Mouse (Mus musculus): ENCODE measurements around the gene Cep85l. TPM values are rescaled to one million over a fixed set of nuclear protein-coding genes. Genes with fewer than 3 reads are reported as not detected.

Gene Cep85l
- polyA plus RNA-seq (2016; fragmentation: Nextera tagmentation; extraction: Ambion mirVana), result 2.7 and 3.9 TPM in 2 replicates

DNA sequence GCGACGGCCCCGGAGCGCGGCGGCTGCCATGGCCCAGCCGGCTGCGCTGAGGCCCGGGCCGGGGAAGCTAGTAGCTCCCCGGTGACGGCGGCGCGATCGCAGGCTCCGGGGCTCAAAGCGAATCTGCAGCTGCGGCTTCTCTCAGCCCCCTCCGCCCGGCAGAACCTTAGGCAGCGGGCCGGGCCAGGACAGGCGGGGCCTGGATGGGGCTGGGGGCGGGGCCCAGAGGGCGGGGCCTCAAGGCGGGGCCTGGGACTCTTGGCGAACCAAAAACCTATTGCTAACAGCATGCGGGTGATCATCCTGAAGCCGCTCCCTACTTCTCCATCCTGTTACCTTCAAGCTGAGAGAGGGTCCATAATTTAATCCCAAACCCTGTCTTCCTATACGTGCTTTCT is at the start of gene Cep85l:
Gene Cep85l, minus strand, starts transcription at position 239 of the 398 bp plus-strand sequence.
- peak within 1 kb of the TSS; percentile 89 for H3K4me3 ChIP-seq

DNA sequence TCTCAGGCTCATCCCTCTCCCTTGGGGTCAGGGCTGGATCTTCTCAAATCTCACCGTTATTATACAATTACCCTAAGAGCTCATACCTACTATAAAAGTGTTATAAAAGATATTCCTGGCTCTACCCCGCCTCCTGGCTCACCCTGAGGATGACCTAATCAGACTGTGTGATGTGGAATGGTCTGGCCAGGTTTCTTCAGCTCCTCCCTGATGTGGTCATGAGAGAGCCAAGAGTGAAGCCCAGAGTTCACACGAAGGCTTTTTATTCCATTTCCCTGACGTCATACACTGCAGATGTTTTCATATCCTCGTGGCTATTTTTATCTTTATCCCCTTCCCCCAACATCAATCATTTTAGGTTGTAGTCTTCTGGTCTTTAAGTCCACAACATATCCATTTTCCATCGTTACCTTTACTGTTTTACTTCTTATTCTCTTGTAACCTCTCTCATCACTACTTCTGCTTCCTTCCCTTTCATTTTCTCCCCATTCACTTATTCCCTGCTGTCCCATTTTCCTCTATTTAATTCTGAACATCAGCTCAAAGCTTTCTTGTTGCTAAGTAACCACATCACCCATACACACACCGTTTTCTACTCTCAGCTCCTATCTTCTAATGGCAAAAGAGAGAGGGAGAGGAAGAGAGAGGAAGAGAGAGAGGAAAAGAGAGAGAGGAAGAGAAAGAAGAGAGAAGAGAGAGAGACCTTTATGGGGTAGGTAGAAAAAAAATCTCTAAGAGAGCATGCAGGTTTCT is 49.1 kb upstream of the Cep85l start:
- no peaks in the 10 kb centered on the region for H3K4me1 ChIP-seq
- no peak for DNase-seq (ENCODE audit: low spot score)
- H3K36me3 ChIP-seq, result no peaks in the 10 kb centered on the region
- H3K27ac ChIP-seq (replicated peaks), result no peak overlapping the region
- H3K9me3 ChIP-seq (replicated peaks), result no peaks in the 10 kb centered on the region
- H3K27me3 ChIP-seq (ENCODE audit: low read depth, poor library complexity, severe bottlenecking), result no peaks in the 10 kb centered on the region
- WGBS, result 84% methylated on average over 7 of the region's 7 CpGs
- H3K4me3 ChIP-seq, result no peak overlapping the region

More for the DNA sequence above, at the start of gene Cep85l:
- peak within 1 kb of the TSS; percentile 94 for H3K27ac ChIP-seq (replicated peaks)
- no peaks in the 10 kb centered on the region for H3K9me3 ChIP-seq (replicated peaks)
- H3K27me3 ChIP-seq (ENCODE audit: low read depth, poor library complexity, severe bottlenecking), result no peaks in the 10 kb centered on the region
- no peaks in the 10 kb centered on the region for H3K36me3 ChIP-seq
- under 1% methylated on average over 31 of the region's 31 CpGs for WGBS
- DNase-seq (ENCODE audit: low spot score), result peak; percentile 93
- peaks cover 25% of the 10 kb centered on the region for H3K4me1 ChIP-seq

DNA sequence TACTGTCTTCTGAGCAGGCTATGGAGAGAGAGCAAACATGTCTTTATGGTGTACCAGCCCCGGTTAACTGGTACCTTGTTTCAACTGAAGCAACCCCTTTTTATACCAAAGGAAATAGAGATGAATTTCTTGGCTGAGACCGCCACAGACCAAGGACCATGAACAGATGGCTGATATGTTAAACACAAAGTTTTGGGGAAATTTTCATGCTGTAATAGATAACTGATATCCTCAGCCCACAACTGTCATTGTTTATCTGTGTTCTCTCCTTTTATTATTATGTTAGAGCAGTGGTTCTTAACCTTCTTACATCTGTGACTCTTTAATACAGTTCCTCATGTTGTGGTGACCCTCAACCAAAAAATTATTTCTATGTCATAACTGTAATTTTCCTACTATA is 46.8 kb upstream of the Cep85l start:
- H3K36me3 ChIP-seq, result no peaks in the 10 kb centered on the region
- H3K27me3 ChIP-seq (ENCODE audit: low read depth, poor library complexity, severe bottlenecking), result no peaks in the 10 kb centered on the region
- no peaks in the 10 kb centered on the region for H3K9me3 ChIP-seq (replicated peaks)
- 94% methylated on average over 2 of the region's 2 CpGs for WGBS
- H3K4me1 ChIP-seq, result no peaks in the 10 kb centered on the region
- DNase-seq (ENCODE audit: low spot score), result no peak
- no peak overlapping the region for H3K4me3 ChIP-seq
- no peak overlapping the region for H3K27ac ChIP-seq (replicated peaks)

DNA sequence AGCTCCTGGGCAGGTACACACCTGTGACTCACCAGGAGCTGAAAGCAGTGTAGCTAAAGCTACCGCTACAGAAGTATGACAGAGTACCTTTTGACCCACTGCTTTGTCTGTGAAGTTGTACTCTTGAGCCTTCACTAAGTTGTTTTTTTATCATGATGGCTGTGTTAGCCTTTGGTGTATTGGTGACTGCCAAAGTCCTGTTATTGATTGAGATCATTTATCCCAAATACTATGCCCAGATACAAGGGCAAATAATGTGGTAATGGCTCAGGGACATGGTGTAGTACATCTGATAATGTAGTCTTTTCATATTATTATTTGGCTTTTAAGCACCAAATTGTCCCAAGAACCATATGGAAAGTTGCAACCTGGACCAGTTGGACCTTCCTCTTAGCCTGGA is 43.3 kb upstream of the Cep85l start:
- Histone ChIP-seq H3K27ac (replicated peaks) (no peak overlapping the region), H3K27me3 (ENCODE audit: low read depth, poor library complexity, severe bottlenecking) (no peaks in the 10 kb centered on the region), H3K4me3 (no peak overlapping the region), H3K4me1 (no peaks in the 10 kb centered on the region), H3K36me3 (no peaks in the 10 kb centered on the region), H3K9me3 (replicated peaks) (no peaks in the 10 kb centered on the region)
- 95% methylated on average over 1 of the region's 1 CpGs for WGBS
- DNase-seq (ENCODE audit: low spot score), result no peak

DNA sequence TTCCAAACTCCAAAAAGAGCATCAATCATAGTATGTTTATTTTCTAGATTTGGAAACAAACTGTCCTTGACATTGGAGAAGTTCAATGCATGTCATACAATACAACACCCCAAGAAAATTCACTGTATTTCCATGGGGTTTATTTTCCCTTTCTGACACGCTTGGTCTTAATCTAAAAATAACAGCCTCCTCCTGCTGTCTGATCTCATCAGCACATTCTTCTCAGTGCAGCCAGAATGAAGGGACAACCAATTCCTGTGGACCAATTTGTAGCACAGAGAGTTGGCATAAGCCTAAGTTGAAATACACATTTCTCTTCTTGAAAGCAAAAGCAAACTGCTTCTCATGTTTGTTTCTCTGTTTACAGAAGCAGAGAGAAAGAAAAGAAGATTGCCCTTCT is 42.5 kb upstream of the Cep85l start:
- H3K27ac ChIP-seq (replicated peaks), result no peak overlapping the region
- H3K9me3 ChIP-seq (replicated peaks), result no peaks in the 10 kb centered on the region
- H3K4me1 ChIP-seq, result no peaks in the 10 kb centered on the region
- H3K4me3 ChIP-seq, result no peak overlapping the region
- 77% methylated on average over 1 of the region's 1 CpGs for WGBS
- H3K27me3 ChIP-seq (ENCODE audit: low read depth, poor library complexity, severe bottlenecking), result no peaks in the 10 kb centered on the region
- DNase-seq (ENCODE audit: low spot score), result no peak
- H3K36me3 ChIP-seq, result no peaks in the 10 kb centered on the region

DNA sequence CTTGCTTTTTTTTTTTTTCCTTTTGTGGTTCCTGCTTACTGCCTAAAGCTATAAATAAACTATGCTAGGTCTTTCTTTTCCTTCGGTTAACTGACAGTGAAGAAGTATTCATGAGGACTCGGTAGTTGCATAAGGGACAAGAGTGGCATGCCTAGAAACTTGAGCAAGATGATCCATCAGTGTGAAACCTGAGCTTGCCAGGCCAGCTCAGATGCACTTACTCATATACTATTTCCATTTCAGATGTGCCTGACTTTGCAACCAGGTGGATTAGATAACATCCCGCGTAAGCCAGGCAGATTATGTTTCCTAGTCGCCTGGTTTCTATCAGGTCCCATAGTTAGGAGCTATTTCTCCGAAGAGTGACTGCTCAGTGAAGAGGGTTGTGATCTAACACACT is 41.9 kb upstream of the Cep85l start:
- H3K27me3 ChIP-seq (ENCODE audit: low read depth, poor library complexity, severe bottlenecking), result no peaks in the 10 kb centered on the region
- no peak for DNase-seq (ENCODE audit: low spot score)
- no peak overlapping the region for H3K4me3 ChIP-seq
- H3K36me3 ChIP-seq, result no peaks in the 10 kb centered on the region
- no peaks in the 10 kb centered on the region for H3K4me1 ChIP-seq
- 89% methylated on average over 6 of the region's 6 CpGs for WGBS
- no peak overlapping the region for H3K27ac ChIP-seq (replicated peaks)
- H3K9me3 ChIP-seq (replicated peaks), result no peaks in the 10 kb centered on the region

DNA sequence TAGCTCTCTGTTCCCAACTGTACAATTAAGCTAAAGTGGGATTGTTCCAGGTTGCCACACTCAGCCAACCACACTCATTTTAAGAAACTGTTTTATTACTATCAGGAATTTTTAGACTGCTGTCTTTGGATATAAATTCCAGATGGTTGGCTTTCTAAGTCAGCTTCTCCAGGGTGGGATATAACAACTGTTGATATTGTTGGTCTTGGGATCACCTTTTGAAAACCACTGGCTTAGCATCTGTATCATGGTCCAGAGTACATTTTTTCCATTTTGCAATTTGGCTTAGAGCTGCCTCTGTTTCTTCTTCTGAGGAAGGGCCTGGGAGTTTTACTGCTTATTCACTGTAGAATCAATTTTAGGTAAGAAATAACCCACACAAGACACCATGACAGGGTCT is 40.3 kb upstream of the Cep85l start:
- Histone ChIP-seq H3K27ac (replicated peaks) (no peak overlapping the region), H3K9me3 (replicated peaks) (no peaks in the 10 kb centered on the region), H3K4me3 (no peak overlapping the region), H3K36me3 (no peaks in the 10 kb centered on the region), H3K4me1 (peaks cover 3% of the 10 kb centered on the region; the same call in 1 of the 2 replicates), H3K27me3 (ENCODE audit: low read depth, poor library complexity, severe bottlenecking) (no peaks in the 10 kb centered on the region)
- DNase-seq (ENCODE audit: low spot score), result no peak

DNA sequence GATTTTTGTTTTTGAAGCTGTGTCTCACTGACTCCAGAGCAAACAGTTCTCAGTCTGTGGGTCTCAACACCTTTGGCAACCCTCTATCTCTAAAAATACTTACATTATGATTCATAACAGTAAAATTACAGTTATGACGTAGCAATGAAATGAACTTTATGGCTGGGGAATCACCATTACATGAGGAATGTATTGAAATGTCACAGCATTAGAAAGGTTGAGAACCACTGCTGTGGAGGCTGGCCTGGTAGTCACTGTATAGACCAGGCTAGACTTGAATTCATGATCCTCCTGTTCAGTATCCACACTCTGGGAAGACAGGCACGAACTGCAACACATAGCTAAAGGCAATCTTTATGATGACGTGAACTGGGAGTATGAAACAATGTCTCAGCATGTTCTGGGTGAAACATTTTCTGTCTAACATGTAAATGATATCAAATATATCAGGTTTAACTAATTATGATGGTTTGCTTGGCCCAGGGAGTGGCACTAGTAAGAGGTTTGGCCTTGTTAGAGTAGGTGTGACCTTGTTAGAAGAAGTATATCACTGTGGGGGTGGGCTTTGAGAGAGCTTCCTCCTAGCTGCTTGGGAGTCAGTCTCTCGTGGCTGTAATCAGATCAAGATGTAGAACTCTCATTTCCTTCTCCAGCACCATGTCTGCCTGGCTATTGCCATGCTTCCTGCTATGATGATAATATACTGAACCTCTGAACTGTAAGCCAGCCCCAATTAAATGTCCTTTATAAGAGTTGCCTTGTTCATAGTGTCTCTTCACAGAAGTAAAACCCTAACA is 39.6 kb upstream of the Cep85l start:
- no peak for DNase-seq (ENCODE audit: low spot score)
- Histone ChIP-seq H3K4me3 (no peak overlapping the region), H3K9me3 (replicated peaks) (no peaks in the 10 kb centered on the region), H3K27me3 (ENCODE audit: low read depth, poor library complexity, severe bottlenecking) (no peaks in the 10 kb centered on the region), H3K36me3 (no peaks in the 10 kb centered on the region), H3K4me1 (peaks cover 9% of the 10 kb centered on the region), H3K27ac (replicated peaks) (no peak overlapping the region)
- WGBS, result 79% methylated on average over 4 of the region's 4 CpGs

DNA sequence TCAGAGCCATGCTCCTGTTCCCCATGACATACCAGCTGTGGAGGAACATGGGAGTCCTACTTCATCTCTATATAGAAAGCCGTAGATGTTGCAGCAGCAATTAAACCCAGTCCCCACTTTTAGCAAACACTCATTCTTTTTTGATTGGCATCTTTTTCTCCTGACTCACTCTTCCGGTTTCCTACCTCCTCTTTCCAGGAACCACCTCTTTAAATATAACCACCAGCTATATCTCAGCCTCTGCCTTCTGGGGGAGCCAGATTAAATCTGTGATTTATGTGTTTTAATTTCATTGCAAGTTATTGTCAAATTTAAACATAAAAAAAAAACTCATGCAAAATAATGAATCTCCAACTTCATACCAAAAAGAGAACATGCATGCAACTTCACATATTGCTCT is 37.3 kb upstream of the Cep85l start:
- Histone ChIP-seq H3K9me3 (replicated peaks) (no peaks in the 10 kb centered on the region), H3K4me1 (peaks cover 14% of the 10 kb centered on the region), H3K36me3 (no peaks in the 10 kb centered on the region), H3K27me3 (ENCODE audit: low read depth, poor library complexity, severe bottlenecking) (no peaks in the 10 kb centered on the region), H3K4me3 (no peak overlapping the region), H3K27ac (replicated peaks) (no peak overlapping the region)
- WGBS, result 81% methylated on average over 2 of the region's 2 CpGs
- no peak for DNase-seq (ENCODE audit: low spot score)

DNA sequence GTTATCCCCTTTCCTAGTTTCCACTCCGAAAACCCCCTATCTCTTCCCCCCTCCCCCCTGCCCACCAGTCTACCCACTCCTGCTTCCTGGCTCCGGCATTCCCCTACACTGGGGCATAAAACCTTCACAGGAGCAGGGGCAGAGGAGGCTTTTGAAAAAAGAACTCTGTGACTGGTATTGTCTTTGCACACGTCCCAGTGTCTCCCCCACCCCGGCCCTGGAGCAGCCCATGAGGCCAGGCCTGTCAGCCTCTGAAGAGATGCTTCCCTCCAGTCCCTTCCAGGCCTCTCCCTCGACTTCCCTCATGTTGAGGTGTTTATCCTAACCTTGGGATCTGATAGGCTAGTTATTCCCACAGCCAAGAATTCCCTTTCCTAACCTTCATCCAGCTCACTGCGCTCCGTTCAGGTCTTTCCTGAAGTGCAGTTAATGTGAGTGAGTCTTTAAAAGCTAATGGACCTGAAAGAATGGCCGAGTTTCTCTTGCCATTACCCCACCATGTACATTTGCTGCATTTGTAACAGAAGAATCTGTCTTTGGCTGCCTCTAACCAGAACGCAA is 36.5 kb upstream of the Cep85l start:
- Histone ChIP-seq H3K4me3 (no peak overlapping the region), H3K27ac (replicated peaks) (no peak overlapping the region), H3K4me1 (peaks cover 14% of the 10 kb centered on the region), H3K9me3 (replicated peaks) (no peaks in the 10 kb centered on the region), H3K27me3 (ENCODE audit: low read depth, poor library complexity, severe bottlenecking) (no peaks in the 10 kb centered on the region), H3K36me3 (no peaks in the 10 kb centered on the region)
- no peak for DNase-seq (ENCODE audit: low spot score)
- 68% methylated on average over 9 of the region's 9 CpGs for WGBS

DNA sequence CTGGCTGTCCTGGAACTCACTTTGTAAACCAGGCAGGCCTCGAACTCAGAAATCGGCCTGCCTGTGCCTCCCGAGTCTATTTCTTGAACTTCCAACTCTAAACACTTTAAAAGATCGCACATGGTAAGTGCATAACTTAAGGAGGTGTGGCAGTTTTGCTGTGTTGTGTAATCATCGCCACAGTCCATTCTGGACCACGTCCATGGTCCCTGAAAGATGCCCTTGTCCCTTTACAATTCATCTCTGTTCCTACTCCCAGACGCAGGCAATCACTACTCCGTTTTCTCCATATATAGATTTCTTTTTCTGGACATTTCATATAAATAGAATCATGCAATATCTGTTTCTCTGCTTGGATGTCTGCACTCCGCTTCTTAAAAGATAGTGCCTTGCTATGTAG is 35.5 kb upstream of the Cep85l start:
- Histone ChIP-seq H3K36me3 (no peaks in the 10 kb centered on the region), H3K4me1 (peaks cover 14% of the 10 kb centered on the region), H3K4me3 (no peak overlapping the region), H3K27me3 (ENCODE audit: low read depth, poor library complexity, severe bottlenecking) (no peaks in the 10 kb centered on the region), H3K9me3 (replicated peaks) (no peaks in the 10 kb centered on the region), H3K27ac (replicated peaks) (no peak overlapping the region)
- DNase-seq (ENCODE audit: low spot score), result no peak
- 87% methylated on average over 9 of the region's 9 CpGs for WGBS

DNA sequence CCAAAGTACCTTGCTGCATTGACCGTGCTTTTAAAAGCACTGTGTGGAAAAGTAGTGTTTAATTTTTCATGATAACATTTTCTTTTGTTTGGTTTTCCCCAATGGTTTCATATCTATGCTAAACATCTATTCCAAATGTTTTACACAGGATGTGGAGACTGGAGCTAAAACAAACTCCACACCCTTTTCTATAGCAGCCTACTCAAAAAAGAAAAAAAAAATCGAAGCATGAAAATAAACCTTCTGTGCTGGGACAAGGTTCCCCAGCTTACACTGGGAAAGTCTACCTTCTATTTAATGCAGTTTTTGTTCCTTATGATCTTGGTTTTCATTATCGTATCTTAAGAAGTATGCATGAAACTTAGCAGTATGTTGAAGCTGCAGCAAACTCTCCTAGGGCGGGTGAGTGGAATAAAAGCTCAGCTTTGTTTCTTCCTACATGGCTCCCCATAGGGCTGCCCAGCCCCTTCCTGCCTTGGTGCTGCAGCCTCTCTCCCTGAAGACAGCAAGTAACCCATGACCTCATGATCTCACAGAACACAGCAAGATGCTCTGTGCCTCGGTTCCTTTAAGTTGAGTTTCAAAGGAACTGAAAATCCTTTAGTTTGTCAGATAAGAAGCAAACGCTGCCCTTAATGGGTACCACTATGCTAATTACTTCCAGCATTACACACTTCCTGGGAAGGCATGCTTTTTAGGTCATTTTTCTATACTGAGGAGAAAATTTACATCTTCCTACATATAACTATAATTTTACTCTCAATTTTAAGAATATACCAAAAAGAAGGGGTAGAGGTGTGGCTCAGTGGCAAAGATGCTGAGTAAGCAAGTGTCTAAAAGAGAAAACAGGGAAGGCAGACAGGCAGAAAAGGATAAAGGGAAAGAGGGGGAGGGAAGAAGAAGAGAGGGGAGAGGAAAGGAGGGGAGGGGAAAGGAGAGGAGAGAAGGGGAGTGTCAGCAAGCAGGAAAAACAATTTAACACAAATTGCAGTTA is 34.6 kb upstream of the Cep85l start:
- H3K36me3 ChIP-seq, result no peaks in the 10 kb centered on the region
- H3K27me3 ChIP-seq (ENCODE audit: low read depth, poor library complexity, severe bottlenecking), result no peaks in the 10 kb centered on the region
- no peak for DNase-seq (ENCODE audit: low spot score)
- no peaks in the 10 kb centered on the region for H3K9me3 ChIP-seq (replicated peaks)
- peaks cover 14% of the 10 kb centered on the region for H3K4me1 ChIP-seq
- WGBS, result 42% methylated on average over 6 of the region's 6 CpGs
- no peak overlapping the region for H3K4me3 ChIP-seq
- H3K27ac ChIP-seq (replicated peaks), result 0 out of 2 replicates have a peak overlapping the region, but pooled peaks have one; percentile 25
